Mouse (Mus musculus) cortical plate, adult 2 months (tissue): ENCODE data around the gene Slc4a2.

Source experiments
- CTCF ChIP-seq: fragments of 200-500 bp; IDR thresholded peaks from 2 replicates; pipeline ENCODE4 v1.5.1; 2011; ENCODE audit warnings: mild to moderate bottlenecking, control low read depth, low read length; ENCODE audit not compliant: insufficient read depth; ENCODE audit errors: extremely low read depth
- POLR2A ChIP-seq: fragments of 200-500 bp; IDR thresholded peaks from 2 replicates; pipeline ENCODE4 v1.6.1; 2011; ENCODE audit warnings: mild to moderate bottlenecking, low read length, control low read depth; ENCODE audit not compliant: insufficient read depth; ENCODE audit errors: extremely low read depth

- peak; percentile 62 for TF ChIP-seq CTCF
- peak; percentile 48 for TF ChIP-seq POLR2A
Observed at GRCm38 (mm10) chr5:24416222-24416736, 7.4 kb upstream of the Slc4a2 start.
